Mouse (Mus musculus) megakaryocyte, embryonic 14.5 days (primary cell): ENCODE measurements around the gene Gata2.

Experiments
- FLI1 ChIP-seq: IDR thresholded peaks from 2 replicates; pipeline ENCODE4 v1.6.1; 2012; ENCODE audit warnings: low read length, inconsistent platforms, mixed read lengths
- GATA1 ChIP-seq: IDR thresholded peaks from 3 replicates; pipeline ENCODE4 v1.6.1; 2012; ENCODE audit warnings: mixed read lengths, low read length, inconsistent platforms, borderline replicate concordance

DNA sequence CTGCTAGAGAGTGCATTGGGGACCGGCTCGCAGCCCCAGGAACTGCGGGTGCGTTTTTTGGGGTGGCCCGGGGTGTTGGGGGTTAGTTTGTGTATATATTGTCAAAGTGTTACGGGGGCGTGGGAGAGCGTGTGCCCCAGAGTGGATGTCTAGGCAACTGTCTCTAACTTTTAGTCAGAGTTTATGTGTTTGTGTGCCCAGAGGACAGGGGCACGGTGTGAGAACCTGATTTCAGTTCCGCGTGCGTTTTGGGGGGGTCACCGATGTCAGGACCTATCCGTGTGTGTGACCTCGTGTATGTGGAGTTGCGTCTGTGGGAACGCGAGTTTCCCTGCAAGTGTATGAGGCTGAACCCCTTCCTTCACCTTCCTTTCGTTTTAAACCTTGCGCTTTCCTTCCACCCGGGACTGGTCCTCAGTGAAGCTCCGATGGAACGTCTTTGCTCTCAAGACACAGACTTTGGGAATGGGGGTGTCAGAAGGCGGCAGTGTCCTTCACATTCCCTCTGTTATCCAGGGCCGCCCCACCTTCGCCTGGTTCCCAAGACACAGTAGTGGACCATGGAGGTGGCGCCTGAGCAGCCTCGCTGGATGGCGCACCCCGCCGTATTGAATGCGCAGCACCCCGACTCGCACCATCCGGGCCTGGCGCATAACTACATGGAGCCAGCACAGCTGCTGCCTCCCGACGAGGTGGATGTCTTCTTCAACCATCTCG lies 5.5 kb downstream of the Gata2 start:
- TF ChIP-seq GATA1 (no peak), FLI1 (no peak)
